Mouse (Mus musculus) heart, postnatal 14 days (tissue): ENCODE results near the gene Rilpl1. TPM values are rescaled to one million over a fixed set of nuclear protein-coding genes. Genes with fewer than 3 reads are reported as not detected.
A peak's percentile ranks its signal among the peaks of the same experiment; 100 is the strongest.
"Not testable (repeated sequence)": the region's sequence is repeated elsewhere in the genome, so short reads cannot be mapped to it uniquely, and the experiment has no call there.

Experiments
- DNase-seq, 2 experiments: peaks; one replicate each; pipeline ENCODE4 v3.0.0; 2021 to 2022
- intact Hi-C: fragments of 180-260 bp; cut with DNase I; formaldehyde crosslinking; loops from one replicate; pipeline ENCODE4 v1.15.1; 2025
- long read RNA-seq, 2 experiments: library from polyadenylated mRNA; stranded (forward); transcript quantifications; one replicate each; pipeline ENCODE4 v2.0.0; 2021
- total RNA-seq, 2 experiments: library from RNA; stranded (reverse); gene quantifications; 2 replicates each; pipeline ENCODE4 v1.2.3; 2021

Gene Rilpl1
- 100 to 1,000 TPM; 167 to 179 TPM for total RNA-seq
- long read RNA-seq, experiment 1, transcript Rilpl1-201 (7 exons, 2,249 nt), result major isoform, 89 of 345 reads
- long read RNA-seq, experiment 1, partial matches to known transcripts, result 9 of 345 reads
- long read RNA-seq, experiment 1, other reads (novel, unspliced or antisense), result 245 of 345 reads
- long read RNA-seq, experiment 2, transcript Rilpl1-201 (7 exons, 2,249 nt), result major isoform, 79 of 258 reads
- long read RNA-seq, experiment 2, partial matches to known transcripts, result 6 of 258 reads
- long read RNA-seq, experiment 2, other reads (novel, unspliced or antisense), result 172 of 258 reads

DNA sequence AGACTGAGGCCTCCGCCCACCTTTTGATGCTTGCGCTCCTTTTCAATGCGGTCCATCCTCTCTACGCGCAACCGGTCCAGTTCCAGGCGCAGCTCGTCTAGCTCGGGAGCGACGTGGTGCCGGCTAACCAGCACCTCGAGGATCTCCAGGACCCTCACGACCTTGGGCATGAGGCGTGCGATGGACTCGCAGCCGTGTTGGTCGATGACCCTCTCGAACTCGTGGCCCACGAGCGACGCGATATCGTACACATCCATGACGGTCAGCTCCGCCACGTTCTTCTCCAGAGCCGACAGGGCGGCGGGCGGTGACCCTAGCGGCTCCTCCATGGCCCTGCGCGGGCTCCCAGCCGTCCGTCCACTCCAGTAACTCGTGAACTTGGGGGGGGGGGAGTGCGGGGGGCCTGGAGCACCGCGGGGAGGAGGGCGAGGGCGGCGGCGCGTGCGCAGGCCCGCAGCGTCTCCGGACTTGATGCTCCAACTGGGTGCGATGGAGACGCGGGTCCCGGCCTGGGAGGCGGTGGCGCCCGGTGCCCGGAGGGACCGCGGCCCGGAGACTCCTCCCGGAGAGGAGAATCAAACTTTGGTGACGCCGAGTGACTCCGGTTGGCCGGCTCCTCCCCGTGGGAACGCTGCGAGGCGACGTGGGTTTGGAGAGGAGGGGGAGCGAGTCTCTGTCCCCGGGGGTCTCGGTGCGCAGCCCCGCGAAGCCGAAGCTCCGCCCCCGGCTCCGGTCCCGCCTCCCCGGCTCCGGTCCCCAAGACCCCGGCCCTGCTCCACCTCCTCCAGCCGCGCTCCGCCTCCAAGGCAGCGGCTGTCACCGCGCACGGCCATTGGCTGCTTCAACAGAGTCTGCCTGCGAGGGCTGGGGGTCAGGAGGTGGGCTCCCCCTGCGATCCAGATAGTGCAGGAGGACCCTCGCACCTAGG lies at the start of gene Rilpl1:
Gene Rilpl1, minus strand, starts transcription at position 737 of the 928 bp plus-strand sequence.
- peak; percentile 91 to 92 for DNase-seq
- intact Hi-C loops, result loop anchor here (2.0 kb wide), 2 partner anchors 32 to 46 kb away; no protein-coding TSS in a partner anchor

DNA sequence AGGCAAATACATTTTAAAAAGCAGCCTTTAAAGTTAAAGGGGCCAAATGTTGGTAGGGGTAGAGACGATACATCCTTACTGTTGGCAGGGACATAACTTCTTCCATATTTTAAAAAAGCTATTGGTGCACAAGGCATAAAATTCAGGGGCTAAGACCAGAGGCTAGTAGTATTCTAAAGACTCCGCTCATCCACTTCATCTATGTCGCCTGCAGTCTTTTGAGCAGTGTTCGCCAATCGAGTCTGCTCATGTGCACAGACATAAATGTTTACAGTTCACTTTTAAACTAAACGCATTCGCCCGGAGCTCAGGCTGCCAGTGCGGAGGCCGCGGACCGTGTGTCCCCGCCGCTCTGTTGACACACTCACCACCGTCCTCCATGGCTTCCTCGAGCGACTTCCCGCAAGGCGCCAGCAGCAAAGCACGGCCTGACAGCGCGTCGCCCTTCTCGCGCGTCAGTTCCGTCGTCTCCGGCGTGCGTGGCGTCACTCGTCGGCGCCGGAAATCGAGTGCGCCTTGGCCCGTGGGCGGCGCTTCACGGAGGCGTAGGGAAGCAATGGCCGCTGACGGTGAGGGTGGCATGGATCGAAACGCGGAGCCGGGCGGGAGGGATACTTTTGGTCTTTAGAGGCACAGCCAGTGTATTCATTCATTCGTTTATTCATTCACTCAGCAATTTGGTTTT lies 47.6 kb upstream of the Rilpl1 start, which contains the start of the genes Eif2b1 and Gtf2h3:
Gene Eif2b1, minus strand, starts transcription at position 499 of the 685 bp plus-strand sequence.
Gene Gtf2h3, plus strand, starts transcription at position 508 of the 685 bp plus-strand sequence.
- peak; percentile 94 to 98 for DNase-seq
- intact Hi-C loops, result no loop called here

DNA sequence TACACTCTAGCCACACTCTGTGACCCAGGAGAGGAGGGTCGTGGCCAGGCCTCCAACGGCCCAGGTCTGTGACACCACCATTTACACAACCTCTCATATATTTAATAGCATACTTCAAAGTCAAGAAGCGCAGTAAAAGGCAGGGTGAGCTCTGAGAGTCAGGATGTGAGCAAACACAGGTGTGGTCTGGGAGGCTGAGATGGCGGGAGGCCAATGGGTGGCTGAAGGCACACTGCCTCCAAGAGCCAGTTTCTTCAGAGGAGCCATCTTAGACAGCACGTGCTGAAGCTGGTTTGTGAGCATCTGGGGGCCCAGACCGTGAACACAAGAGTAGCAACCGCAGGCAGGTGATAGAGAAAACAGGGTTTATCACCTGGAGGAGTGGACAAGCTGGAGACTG lies 44.3 kb upstream of the Rilpl1 start:
- no peak for DNase-seq
- intact Hi-C loops, result no loop called here

DNA sequence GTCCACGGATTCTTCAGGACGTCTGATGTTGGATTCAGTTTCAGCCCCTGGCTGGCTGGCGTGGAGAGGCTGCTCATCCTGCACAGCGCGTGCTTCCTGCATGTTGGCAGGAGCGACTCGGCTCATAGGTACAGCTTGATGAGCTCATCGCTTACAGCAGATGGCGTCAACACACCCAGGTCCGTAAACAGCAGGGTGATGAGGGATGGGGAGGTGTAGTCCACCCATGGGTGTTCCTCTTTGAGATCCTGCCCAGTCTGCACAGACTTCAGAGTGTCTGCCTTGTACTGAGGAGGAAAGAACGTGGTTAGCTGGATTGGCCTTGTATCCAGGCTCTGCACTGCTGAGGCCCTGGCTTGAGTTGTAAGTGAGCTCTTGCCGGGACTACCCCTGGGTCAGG lies 39.9 kb upstream of the Rilpl1 start:
- intact Hi-C loops, result no loop called here
- DNase-seq, result no peak

DNA sequence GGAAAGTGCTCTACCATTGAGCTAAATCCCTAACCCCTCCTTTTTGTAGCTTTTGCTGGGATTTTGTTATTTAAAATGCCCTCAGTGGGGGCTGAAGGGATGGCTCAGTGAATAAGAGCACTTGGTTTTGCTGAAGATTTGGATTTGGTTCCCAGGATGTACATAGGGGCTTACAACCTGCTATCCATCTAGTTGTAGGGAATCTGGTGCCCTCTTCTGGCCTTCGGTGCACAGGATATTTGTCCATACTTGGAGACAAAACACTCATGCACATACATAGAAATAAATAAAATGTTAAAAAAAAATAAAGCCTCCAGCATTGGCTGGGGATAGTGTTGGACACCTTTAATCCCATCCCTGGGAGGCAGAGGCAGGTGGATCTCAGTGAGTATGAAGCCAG lies 24.0 kb upstream of the Rilpl1 start:
- intact Hi-C loops, result no loop called here
- DNase-seq, result no peak

DNA sequence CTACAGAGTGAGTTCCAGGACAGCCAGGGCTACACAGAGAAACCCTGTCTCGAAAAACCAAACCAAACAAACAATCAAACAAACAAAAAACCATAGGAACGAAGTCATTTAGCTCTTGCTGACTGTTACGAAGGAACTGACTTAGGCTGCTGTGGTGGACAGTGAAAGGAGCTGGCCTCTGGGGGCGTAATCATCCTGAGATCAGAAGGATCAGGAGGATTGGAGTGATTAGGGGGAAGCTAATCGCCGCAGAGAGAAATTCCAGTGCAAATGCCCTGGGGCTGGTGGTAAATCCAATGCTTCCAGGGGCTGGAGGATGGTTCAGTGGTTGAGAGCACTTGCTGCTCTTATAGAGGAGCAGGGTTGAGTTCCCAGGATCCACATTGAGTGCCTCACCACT lies 22.4 kb upstream of the Rilpl1 start:
- no peak for DNase-seq
- intact Hi-C loops, result no loop called here

DNA sequence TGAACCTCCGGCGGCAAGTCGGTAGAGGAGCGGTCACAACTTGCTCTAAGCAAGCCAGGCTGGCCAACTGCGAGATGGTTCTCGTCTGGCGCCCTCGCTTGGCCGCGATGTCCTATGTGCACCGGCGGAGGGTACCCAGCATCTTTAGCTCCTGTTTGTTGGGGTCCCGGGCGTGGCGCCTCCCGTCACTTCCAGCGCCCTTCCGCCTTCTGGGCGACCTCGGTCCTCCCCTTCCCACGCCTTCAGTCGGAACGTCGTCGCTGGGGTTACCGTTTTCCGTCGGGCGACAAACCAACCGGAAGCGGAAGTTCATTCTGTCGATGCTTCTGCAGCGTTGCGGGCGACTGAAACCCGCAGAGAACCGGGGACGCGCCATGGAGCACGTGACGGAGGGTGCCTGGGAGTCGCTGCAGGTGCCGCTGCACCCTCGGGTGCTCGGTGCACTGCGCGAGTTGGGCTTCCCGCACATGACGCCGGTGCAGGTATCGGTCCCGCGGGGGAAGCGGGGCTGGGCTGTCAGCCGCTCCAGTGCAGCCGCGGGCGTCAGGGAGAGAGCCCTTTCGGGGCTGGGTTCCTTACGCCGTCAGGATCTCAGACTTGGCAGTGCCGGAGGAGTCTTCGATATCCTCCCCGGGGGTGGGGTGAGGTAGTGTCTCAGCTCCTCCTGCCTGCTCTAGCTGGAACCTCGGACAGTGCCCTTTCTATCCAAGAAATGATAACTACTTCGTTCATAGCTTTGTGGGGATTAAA lies 21.5 kb upstream of the Rilpl1 start, which contains the start of gene Ddx55:
Gene Ddx55, plus strand, starts transcription at position 307 of the 750 bp plus-strand sequence.
- intact Hi-C loops, result no loop called here
- DNase-seq, result peak; percentile 87 to 94

DNA sequence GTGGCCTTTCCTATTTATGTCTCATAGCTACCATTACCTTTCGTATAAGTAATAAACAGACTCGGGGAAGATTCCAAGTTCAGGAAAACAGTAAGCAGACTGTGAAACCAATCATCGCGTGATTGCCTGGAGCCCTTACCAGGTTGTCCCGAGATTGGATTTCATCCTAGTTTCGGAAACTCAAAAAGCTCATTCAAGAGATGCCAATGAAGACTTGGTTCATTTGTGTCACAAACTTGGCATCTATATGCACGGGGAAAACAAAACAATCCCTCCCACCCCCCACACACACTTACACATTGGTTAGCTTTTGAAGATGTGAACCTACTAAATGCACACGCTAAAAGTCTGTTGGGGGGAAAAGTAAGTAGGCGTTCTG lies 20.9 kb upstream of the Rilpl1 start:
- intact Hi-C loops, result no loop called here

DNA sequence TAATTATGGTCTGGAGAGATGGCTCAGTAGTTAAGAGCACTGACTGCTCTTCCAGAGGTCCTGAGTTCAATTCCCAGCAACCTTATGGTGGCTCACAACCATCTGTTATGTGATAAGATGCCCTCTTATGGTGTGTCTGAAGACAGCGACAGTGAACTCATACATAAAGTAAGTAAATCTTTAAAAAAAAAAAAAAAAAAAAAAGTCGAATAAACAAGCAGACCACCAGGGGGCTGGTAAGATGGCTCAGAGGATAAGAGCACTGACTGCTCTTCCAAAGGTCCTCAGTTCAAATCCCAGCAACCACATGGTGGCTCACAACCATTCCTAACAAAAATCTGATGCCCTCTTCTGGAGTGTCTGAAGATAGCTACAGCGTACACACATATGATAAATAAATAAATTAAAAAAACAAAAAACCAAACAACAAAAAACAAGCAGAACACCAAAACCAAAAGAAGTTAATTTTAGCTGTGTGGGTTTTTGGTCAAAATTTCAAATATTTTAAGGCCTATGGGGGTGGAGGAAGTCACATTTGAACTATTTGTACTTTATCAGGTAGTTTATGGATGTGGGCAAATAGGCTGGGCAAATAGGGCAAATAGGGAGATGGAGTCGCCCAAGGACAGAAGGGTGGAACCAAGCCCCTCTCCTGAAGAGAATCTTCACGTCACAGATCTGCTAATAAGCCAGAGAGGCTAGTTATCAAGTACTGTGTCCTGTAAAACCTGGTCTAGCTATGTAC lies 20.3 kb upstream of the Rilpl1 start:
- intact Hi-C loops, DNase-seq: not testable (repeated sequence)

More for the DNA sequence above, 20.9 kb upstream of the Rilpl1 start:
- DNase-seq, result no peak

DNA sequence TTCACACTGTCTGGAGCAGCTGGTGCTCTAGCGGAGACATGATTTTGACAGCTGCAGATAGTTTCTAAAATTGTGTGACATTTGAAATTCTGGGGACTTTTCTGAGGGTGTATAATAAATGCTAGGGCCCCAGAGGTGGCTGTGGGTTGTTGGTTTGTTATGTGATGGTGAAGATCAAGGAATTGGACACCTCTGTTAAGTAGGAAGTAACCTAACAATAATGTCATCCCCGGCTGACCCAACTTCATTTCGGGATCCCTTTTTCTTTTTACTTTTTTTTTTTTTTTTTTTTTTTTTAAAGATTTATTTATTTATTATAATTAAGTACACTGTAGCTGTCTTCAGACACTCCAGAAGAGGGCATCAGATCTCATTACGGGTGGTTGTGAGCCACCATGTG lies 19.5 kb upstream of the Rilpl1 start:
- DNase-seq, intact Hi-C loops: not testable (repeated sequence)

DNA sequence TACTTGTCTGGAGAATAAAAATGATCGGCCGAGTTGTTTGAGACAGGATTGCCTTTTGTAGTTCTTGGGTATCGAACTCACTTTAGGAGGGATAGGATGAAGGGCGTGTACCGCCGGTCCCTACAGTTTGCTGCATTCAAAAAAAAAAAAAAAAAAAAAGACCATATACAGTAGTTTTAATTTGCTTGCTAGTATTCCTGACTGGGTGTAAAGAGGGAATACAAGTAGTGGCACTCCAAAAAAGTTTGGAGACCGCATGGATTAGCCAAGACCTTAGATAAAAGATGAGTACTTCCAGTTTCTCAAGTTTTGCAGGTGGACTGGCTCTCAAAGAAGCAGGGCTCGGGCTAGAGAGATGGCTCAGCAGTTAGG lies 10.4 kb upstream of the Rilpl1 start:
- intact Hi-C loops, result loop anchor here (2.0 kb wide), 1 partner anchor 63 kb away; the partner anchor contains the start of gene Rilpl2

DNA sequence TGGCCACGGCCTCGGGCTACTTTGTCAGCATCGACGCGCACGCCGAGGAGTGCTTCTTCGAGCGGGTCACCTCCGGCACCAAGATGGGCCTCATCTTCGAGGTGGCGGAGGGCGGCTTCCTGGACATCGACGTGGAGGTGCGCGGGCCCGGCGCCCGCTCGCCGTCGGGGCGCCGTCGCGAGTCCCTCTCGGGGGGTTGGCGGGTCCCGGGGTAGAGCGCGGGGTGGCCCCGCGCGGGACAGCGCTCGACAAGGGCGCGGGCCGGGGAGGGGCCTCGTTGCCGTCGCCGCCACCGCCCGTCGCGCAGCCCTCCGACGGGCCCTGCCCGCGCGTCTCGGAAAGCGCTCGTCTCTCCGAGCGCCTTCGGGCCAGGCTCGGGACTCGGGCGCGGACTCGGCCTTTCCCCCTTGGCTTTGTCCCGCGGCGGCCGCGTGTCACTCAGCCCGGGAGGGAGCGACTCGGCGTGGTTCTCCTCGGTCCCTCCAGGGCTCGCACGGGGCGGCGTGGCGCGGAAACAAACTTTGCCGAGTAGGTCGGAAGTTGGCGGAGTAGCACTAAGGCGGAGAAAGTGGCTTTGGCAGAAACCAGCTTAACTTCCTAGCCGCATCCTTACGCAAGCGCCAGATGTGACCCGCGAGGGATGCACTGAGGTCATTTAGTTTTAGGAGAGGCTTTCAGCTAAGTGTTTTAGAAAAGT lies 9.9 kb upstream of the Rilpl1 start:
- intact Hi-C loops, result loop anchor here (2.0 kb wide), 1 partner anchor 62 kb away; the partner anchor contains the start of gene Rilpl2

More for the DNA sequence above, 10.4 kb upstream of the Rilpl1 start:
- no peak for DNase-seq

DNA sequence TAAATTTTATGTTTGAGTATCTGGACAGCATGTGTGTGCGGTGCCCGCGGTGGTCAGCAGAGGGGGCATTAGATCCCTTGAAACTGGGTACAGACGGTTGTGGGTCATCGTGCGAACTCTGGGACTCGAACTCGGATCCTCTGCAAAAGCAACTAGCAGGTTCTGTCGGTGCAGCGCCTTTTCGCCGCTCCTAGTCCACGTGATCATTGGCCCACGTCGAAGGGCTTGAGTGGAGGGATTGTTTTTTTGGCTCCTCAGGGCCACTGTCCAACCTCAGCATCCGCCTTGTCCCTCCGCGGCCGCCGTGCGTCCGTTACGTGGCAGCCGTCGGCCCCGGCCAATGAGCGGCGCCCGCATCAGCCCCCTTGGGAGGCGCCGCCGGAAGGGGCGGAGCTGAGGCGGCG lies 9.2 kb upstream of the Rilpl1 start, which contains the start of gene Tmed2:
Gene Tmed2, plus strand, starts transcription at position 313 of the 404 bp plus-strand sequence.
- intact Hi-C loops, result loop anchor here (2.0 kb wide), 1 partner anchor 62 kb away; the partner anchor contains the start of gene Rilpl2

More for the DNA sequence above, 9.9 kb upstream of the Rilpl1 start:
- DNase-seq, result peak; percentile 77 to 83

DNA sequence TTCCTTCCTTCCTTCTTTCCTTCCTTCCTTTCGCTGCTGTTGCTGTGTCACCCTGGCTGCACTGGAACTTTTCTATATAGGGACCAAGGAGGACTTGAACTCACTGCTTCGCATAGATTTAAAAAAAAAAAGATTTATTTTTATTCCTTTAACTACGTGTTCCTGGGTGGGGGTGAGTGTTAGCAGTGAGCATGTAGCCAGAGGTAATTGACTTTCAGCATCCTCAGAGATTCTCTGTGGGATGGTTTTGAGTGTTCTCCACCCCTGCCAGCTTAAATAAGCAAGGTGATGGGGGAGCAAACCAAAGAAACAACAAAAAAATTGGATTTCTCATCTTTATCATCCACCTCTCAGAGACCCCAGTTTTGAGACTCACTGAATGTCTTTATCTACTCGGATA lies 8.7 kb upstream of the Rilpl1 start:
- no peak for DNase-seq
- intact Hi-C loops, result loop anchor here (2.0 kb wide), 2 partner anchors 61 to 107 kb away; partner anchors contain the start of gene Rilpl2

More for the DNA sequence above, 9.2 kb upstream of the Rilpl1 start, which contains the start of gene Tmed2:
- DNase-seq, result peak; percentile 96 to 97

DNA sequence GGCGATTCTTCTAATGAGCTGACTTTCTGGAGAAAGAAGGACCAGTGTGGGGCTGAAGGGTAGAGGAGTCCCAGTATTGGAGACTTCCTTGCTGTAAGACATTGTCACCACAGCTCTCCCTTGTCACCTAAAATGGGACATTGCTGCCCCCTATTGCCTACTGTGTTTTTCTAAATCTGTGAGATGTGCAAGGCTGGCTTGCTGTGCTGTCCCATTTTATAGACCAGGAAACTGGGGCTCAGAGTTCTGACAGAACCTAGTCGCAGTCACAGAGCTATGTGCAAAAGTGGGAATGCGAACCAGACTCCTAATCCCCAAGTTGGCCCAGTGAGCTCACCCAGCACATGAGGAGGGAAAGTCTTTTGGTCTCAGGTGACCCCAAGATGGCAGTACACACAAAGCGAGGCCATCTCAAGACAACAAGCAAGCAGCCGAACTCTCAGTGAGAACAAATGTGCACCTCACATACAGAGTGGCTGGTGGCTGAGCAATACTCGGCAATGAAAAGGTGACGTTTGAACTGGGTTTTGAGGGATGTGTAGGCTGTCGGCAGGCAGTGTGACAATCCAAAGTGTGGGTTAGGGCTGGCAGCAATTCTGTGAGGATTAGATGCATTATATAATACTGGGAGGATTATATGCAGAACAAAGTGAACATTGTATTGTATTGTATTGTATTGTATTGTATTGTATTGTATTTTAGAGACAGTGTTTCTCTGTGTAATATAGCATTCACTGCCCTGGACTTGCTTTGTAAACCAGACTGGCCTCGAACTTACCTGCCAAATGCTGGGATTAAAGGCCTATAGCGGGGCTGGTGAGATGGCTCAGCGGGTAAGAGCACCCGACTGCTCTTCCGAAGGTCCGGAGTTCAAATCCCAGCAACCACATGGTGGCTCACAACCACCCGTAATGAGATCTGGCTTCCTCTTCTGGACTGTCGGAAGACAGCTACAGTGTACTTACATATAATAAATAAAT lies 7.9 kb upstream of the Rilpl1 start:
- intact Hi-C loops, result loop anchor here (2.0 kb wide), 1 partner anchor 106 kb away; no protein-coding TSS in a partner anchor
- DNase-seq, result peak; percentile 65 to 75

DNA sequence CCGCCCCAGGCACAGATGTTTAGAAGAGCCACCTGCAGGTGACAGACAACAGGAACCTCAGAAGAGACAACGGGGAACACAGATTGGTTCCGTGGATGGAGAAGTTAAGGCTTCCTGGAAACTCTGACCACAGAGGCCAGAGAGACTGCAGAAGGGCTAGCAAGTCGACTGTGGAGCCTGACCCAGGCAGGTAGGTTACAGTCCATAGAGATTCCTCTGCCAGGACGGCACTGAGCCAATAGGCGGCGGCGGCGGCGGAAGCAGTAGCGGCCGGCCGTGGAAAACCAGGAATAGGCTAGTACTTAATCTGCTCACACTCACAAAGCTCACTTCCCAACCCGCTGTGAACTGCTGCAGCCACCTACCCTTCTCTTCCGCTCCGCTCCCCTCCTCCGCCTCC lies 5.6 kb upstream of the Rilpl1 start:
- DNase-seq, result peak; percentile 72 to 75
- intact Hi-C loops, result no loop called here

DNA sequence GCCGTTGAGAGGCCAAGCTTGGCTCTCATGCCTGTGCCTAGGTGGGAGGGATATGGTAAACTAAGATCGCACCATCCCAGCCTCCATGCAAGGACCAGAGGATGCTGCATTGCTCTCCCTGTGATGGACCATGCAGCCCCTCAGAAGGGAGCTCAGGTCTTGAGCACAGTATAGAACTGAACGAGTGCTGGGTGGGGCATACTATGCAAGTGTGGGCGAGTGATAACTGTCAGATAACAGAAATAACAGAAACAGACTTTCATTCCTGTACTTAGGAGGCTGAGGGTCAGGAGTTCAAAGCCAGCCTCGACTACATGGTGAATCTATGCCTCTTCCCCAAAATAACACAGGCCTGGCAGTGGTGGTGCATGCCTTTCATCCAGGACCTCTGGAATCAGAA lies 3.8 kb upstream of the Rilpl1 start:
- no peak for DNase-seq
- intact Hi-C loops, result no loop called here
